Mouse (Mus musculus): ENCODE measurements at regions not wholly inside any gene's neighbourhood (a gene's known extent, or its start where the extent isn't known, plus 50 kb on each side); places are given as distances from the start of the nearest gene placed in this dataset.

GRCm38 (mm10) chr2:72674229-72674628 is 198.3 kb downstream of the Cdca7 start:
- no peak for DNase-seq (ENCODE audit: low spot score)

- DNase-seq (ENCODE audit: low spot score) = no peak
Measured at GRCm38 (mm10) chr2:72674856-72675440, 199.0 kb downstream of the Cdca7 start.

- no peak for DNase-seq (ENCODE audit: low spot score)
Measured at GRCm38 (mm10) chr2:72677731-72678130, 201.8 kb downstream of the Cdca7 start.

GRCm38 (mm10) chr2:72688031-72688430 is 212.1 kb downstream of the Cdca7 start:
- DNase-seq (ENCODE audit: low spot score) = no peak

- DNase-seq (ENCODE audit: low spot score) = no peak
Measured at GRCm38 (mm10) chr2:72701081-72701480, 225.1 kb downstream of the Cdca7 start.

- DNase-seq (ENCODE audit: low spot score) = no peak
Measured at GRCm38 (mm10) chr2:72703238-72703637, 227.3 kb downstream of the Cdca7 start.

- DNase-seq (ENCODE audit: low spot score) = no peak
Measured at GRCm38 (mm10) chr2:72707676-72708659, 232.0 kb downstream of the Cdca7 start.

- no peak for DNase-seq (ENCODE audit: low spot score)
Measured at GRCm38 (mm10) chr2:72716931-72717330, 241.0 kb downstream of the Cdca7 start.

- no peak for DNase-seq (ENCODE audit: low spot score)
Measured at GRCm38 (mm10) chr2:72728699-72729098, 251.5 kb downstream of the Sp3 start.

- no peak for DNase-seq (ENCODE audit: low spot score)
Measured at GRCm38 (mm10) chr2:72733371-72733770, 246.9 kb downstream of the Sp3 start.

- no peak for DNase-seq (ENCODE audit: low spot score)
Measured at GRCm38 (mm10) chr2:72735035-72735434, 245.2 kb downstream of the Sp3 start.

- no peak for DNase-seq (ENCODE audit: low spot score)
Measured at GRCm38 (mm10) chr2:72736685-72737084, 243.6 kb downstream of the Sp3 start.

- no peak for DNase-seq (ENCODE audit: low spot score)
Measured at GRCm38 (mm10) chr2:72740391-72741361, 239.6 kb downstream of the Sp3 start.

GRCm38 (mm10) chr2:72741746-72742145 is 238.5 kb downstream of the Sp3 start:
- no peak for DNase-seq (ENCODE audit: low spot score)

- DNase-seq (ENCODE audit: low spot score) = no peak
Measured at GRCm38 (mm10) chr2:72743651-72744050, 236.6 kb downstream of the Sp3 start.

GRCm38 (mm10) chr2:72744901-72745300 is 235.3 kb downstream of the Sp3 start:
- no peak for DNase-seq (ENCODE audit: low spot score)

GRCm38 (mm10) chr2:72746476-72747215 is 233.6 kb downstream of the Sp3 start:
- no peak for DNase-seq (ENCODE audit: low spot score)

GRCm38 (mm10) chr2:72747299-72747698 is 232.9 kb downstream of the Sp3 start:
- DNase-seq (ENCODE audit: low spot score) = no peak

- no peak for DNase-seq (ENCODE audit: low spot score)
Measured at GRCm38 (mm10) chr2:72749495-72749894, 230.8 kb downstream of the Sp3 start.

- DNase-seq (ENCODE audit: low spot score) = no peak
Measured at GRCm38 (mm10) chr2:72751441-72751840, 228.8 kb downstream of the Sp3 start.

- no peak for DNase-seq (ENCODE audit: low spot score)
Measured at GRCm38 (mm10) chr2:72752624-72753176, 227.5 kb downstream of the Sp3 start.
